Mouse (Mus musculus): ENCODE data around the gene Sema4a. TPM values are rescaled to one million over a fixed set of nuclear protein-coding genes. Genes with fewer than 3 reads are reported as not detected.

Sema4a gene
- polyA plus RNA-seq, 1 experiment from 2014 or later: 2.1 TPM

DNA sequence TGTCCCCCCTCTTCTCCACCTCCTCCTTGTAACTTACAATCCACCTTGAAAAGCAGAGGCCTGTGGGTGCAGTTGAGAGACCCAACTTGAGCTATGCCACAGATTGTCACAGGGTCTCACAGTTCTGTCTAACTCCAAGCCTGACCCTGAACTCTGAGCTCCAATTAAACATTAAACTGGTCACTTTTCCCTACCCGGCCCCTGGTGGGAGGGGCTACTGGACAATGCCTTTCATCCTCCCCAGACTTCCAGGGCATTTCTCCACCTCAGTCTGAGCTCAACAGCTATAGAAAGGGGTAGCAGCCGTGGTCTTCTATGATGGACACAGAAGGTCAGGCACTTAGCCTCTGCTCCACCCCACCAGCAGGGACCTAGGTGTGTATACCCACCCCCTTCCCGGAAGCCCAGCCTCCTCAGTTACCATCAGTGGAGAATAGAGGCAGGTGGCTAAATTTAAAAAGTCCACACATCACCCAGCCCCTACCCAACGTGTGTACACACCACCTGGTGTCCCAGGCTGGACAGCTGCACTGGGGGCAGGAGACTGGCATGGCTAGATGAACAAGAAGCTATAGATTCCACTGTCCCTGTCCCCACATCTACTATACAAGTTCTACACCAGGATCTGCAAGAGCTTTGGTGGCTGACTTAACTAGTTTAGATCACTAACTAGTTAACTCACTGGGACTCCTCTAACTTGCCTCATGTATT lies 39.8 kb upstream of the Sema4a start:
- H3K9ac ChIP-seq: 0 out of 2 replicates have a peak overlapping the region, but pooled peaks have one; percentile 9
- peaks cover 59% of the 10 kb centered on the region for H3K4me1 ChIP-seq (replicated peaks)
- no peak for ATAC-seq (replicated peaks; ENCODE audit: insufficient number of reproducible peaks, insufficient read depth, low FRiP score, low read depth)
- peak overlapping the region; percentile 70 for H3K4me3 ChIP-seq
- H3K4me2 ChIP-seq: peak overlapping the region; percentile 86
- H3K27ac ChIP-seq: peak overlapping the region; percentile 88; the same call in 1 of the 2 replicates
- no peaks in the 10 kb centered on the region for H3K9me3 ChIP-seq (replicated peaks)
- WGBS: 58% methylated on average over 4 of the region's 4 CpGs
- no peaks in the 10 kb centered on the region for H3K27me3 ChIP-seq
- H3K36me3 ChIP-seq: no peaks in the 10 kb centered on the region

DNA sequence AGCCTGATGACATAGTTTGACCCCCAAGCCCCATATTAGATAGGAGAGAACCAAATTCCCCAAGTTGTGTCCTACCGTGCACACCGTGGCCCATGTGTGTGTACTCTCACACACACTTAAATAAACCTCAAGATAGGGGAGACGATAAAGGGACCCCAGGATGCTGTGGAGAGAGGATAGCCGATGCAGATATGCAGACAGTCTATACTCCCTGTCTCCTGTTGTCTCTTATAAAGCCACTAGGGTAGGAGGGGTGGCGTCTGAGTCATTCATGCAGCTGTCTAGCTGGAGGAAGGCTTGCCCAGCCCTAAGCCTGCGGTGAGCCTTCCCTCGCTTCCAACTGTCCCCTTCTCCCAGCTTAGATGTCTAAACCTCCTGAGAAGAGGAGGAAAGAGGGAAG lies 39.1 kb upstream of the Sema4a start:
- no peak for ATAC-seq (replicated peaks; ENCODE audit: insufficient number of reproducible peaks, insufficient read depth, low FRiP score, low read depth)
- H3K4me3 ChIP-seq: no peak overlapping the region
- peak overlapping the region; percentile 86; the same call in 1 of the 2 replicates for H3K4me2 ChIP-seq
- 81% methylated on average over 7 of the region's 7 CpGs for WGBS
- H3K9ac ChIP-seq: no peak overlapping the region
- no peaks in the 10 kb centered on the region for H3K27me3 ChIP-seq
- peaks cover 66% of the 10 kb centered on the region for H3K4me1 ChIP-seq (replicated peaks)
- H3K36me3 ChIP-seq: no peaks in the 10 kb centered on the region
- H3K9me3 ChIP-seq (replicated peaks): no peaks in the 10 kb centered on the region
- H3K27ac ChIP-seq: no peak overlapping the region

- H3K4me1 ChIP-seq (replicated peaks): peaks cover 71% of the 10 kb centered on the region
- ATAC-seq (replicated peaks; ENCODE audit: insufficient number of reproducible peaks, insufficient read depth, low FRiP score, low read depth): no peak
- H3K27me3 ChIP-seq: no peaks in the 10 kb centered on the region
- no peak overlapping the region for H3K9ac ChIP-seq
- H3K36me3 ChIP-seq: no peaks in the 10 kb centered on the region
- no peaks in the 10 kb centered on the region for H3K9me3 ChIP-seq (replicated peaks)
- H3K27ac ChIP-seq: no peak overlapping the region
- H3K4me3 ChIP-seq: no peak overlapping the region
- no peak overlapping the region for H3K4me2 ChIP-seq
- 83% methylated on average over 4 of the region's 4 CpGs for WGBS
Measured at GRCm38 (mm10) chr3:88499580-88499979, 38.6 kb upstream of the Sema4a start.

DNA sequence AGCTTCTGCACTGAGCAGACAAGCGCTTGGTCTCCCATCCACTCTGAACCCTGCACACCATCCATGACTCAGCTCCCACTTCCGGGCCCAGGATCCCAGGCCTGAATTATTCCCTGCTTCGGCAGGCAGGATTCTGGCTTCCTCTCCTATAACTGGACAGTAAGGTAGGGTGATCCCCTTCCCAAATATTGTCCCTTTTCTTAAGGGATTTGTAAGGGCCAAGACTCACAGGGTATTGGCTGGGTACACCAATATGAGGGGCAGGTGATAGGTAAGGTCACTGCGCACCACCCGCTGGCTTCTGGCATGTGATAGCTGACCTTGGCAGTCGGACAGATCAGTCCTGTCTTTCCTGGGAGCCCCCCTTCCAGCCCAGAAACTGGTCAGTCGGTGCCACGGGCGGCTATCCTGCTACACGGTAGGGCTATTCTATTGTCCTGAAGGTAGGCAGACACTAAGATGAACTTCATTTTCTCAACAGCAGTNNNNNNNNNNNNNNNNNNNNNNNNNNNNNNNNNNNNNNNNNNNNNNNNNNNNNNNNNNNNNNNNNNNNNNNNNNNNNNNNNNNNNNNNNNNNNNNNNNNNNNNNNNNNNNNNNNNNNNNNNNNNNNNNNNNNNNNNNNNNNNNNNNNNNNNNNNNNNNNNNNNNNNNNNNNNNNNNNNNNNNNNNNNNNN lies 34.9 kb upstream of the Sema4a start:
- Histone ChIP-seq H3K4me1 (replicated peaks) (peaks cover 68% of the 10 kb centered on the region), H3K9me3 (replicated peaks) (no peaks in the 10 kb centered on the region), H3K27me3 (no peaks in the 10 kb centered on the region), H3K4me2 (no peak overlapping the region), H3K36me3 (no peaks in the 10 kb centered on the region), H3K27ac (peak overlapping the region; percentile 96), H3K4me3 (no peak overlapping the region), H3K9ac (no peak overlapping the region)
- ATAC-seq (replicated peaks; ENCODE audit: insufficient number of reproducible peaks, insufficient read depth, low FRiP score, low read depth): no peak
- WGBS: 67% methylated on average over 10 of the region's 10 CpGs

DNA sequence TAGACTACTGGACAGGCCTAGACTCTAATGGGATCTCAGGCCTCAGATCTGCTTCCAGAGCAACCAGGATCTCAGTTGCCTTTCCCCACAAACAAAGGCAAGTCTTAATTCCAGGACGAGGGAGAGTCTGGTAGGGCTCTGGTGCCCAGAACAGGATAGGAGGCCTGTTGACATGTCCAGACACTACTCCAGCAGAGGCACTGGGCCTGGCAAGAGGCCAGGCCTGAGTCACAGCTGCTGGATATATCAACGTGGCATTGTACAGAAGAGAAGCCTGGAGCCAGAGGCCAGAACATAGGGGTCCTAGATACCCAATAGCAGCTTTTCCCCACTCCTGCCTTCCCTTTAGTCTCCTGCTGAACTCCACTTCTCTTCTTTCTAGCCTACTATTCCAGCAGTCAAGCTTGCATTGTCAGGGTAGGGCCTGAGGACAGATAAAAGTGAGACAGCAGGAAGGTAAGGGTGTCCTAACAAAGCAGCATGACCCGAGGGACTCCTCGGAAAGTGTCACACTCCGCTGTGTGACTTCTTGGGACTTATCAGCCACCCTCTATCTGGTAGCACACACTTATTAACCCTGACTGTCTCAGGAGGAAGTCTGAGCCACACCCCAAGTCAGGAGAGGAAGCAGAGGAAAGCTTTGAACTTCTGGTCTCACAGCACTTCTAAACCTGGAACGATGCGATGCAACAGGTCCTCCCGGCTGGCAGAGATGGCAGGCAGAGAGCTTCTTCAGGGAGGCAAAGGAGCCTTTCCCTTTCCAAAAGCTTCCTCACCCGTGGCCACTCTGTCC lies 34.0 kb upstream of the Sema4a start:
- Histone ChIP-seq H3K9ac (0 out of 2 replicates have a peak overlapping the region, but pooled peaks have one; percentile 11), H3K36me3 (no peaks in the 10 kb centered on the region), H3K27ac (peak overlapping the region; percentile 96), H3K4me2 (peak overlapping the region; percentile 9), H3K27me3 (no peaks in the 10 kb centered on the region), H3K4me3 (no peak overlapping the region), H3K4me1 (replicated peaks) (peaks cover 68% of the 10 kb centered on the region), H3K9me3 (replicated peaks) (no peaks in the 10 kb centered on the region)
- WGBS: 30% methylated on average over 9 of the region's 9 CpGs
- peak; percentile 36 for ATAC-seq (replicated peaks; ENCODE audit: insufficient number of reproducible peaks, insufficient read depth, low FRiP score, low read depth)

- peaks cover 76% of the 10 kb centered on the region for H3K4me1 ChIP-seq (replicated peaks)
- H3K27me3 ChIP-seq: no peaks in the 10 kb centered on the region
- no peaks in the 10 kb centered on the region for H3K36me3 ChIP-seq
- WGBS: 65% methylated on average over 11 of the region's 11 CpGs
- H3K4me3 ChIP-seq: peak overlapping the region; percentile 53; the same call in 1 of the 2 replicates
- H3K9ac ChIP-seq: peak overlapping the region; percentile 6; the same call in 1 of the 2 replicates
- peak overlapping the region; percentile 88 for H3K4me2 ChIP-seq
- no peak for ATAC-seq (replicated peaks; ENCODE audit: insufficient number of reproducible peaks, insufficient read depth, low FRiP score, low read depth)
- H3K27ac ChIP-seq: peak overlapping the region; percentile 96
- no peaks in the 10 kb centered on the region for H3K9me3 ChIP-seq (replicated peaks)
Measured at GRCm38 (mm10) chr3:88493706-88494582, 33.0 kb upstream of the Sema4a start.

DNA sequence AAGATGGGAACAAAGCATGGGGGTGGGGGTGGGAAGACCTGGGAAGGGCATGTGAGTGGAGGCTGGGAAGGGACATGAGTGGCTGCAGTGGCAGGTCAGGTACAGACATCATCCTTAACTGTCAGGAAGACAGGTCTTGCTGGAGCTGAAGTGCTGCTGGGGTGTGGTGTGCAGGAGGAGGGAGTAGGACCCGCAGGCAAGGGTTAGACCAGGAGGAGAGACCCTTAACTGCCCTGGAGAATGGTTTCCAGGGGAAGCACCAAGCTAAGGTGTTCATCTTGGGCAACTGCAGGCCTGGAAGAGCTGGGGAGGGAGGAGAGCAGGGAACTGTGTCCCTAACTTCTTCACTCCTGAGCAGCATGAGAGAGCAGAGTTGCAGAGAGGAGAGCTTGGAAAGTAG lies 26.4 kb upstream of the Sema4a start:
- peaks cover 27% of the 10 kb centered on the region for H3K27me3 ChIP-seq
- 65% methylated on average over 1 of the region's 1 CpGs for WGBS
- no peak for ATAC-seq (replicated peaks; ENCODE audit: insufficient number of reproducible peaks, insufficient read depth, low FRiP score, low read depth)
- H3K9me3 ChIP-seq (replicated peaks): no peaks in the 10 kb centered on the region
- H3K36me3 ChIP-seq: peaks cover 41% of the 10 kb centered on the region
- H3K27ac ChIP-seq: no peak overlapping the region
- no peak overlapping the region for H3K4me3 ChIP-seq
- H3K9ac ChIP-seq: no peak overlapping the region
- H3K4me1 ChIP-seq (replicated peaks): peaks cover 44% of the 10 kb centered on the region
- no peak overlapping the region for H3K4me2 ChIP-seq

DNA sequence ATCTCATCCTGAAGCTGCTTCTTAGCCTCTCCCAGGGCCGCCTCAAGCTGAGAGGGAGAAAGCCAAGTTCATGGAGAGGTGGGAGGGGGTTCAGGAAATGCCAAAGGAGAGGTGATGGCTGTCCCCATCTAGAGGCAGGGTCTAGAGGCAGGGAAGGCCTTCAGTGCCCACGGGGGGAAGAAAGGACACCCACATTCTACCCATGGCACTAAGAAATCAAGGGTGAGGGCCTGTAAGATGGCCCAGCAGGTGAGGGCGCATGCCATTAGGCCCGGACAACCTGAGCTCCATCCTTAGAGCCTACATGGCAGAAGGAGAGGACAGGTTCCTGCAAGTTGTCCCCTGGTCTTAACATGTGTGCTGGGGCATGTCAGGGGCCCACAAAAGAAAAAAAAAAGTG lies 25.9 kb upstream of the Sema4a start:
- H3K9me3 ChIP-seq (replicated peaks): no peaks in the 10 kb centered on the region
- H3K27me3 ChIP-seq: peaks cover 30% of the 10 kb centered on the region
- H3K4me2 ChIP-seq: no peak overlapping the region
- H3K9ac ChIP-seq: no peak overlapping the region
- H3K4me3 ChIP-seq: no peak overlapping the region
- no peak for ATAC-seq (replicated peaks; ENCODE audit: insufficient number of reproducible peaks, insufficient read depth, low FRiP score, low read depth)
- 79% methylated on average over 4 of the region's 4 CpGs for WGBS
- peaks cover 46% of the 10 kb centered on the region for H3K4me1 ChIP-seq (replicated peaks)
- no peak overlapping the region for H3K27ac ChIP-seq
- H3K36me3 ChIP-seq: peaks cover 46% of the 10 kb centered on the region

DNA sequence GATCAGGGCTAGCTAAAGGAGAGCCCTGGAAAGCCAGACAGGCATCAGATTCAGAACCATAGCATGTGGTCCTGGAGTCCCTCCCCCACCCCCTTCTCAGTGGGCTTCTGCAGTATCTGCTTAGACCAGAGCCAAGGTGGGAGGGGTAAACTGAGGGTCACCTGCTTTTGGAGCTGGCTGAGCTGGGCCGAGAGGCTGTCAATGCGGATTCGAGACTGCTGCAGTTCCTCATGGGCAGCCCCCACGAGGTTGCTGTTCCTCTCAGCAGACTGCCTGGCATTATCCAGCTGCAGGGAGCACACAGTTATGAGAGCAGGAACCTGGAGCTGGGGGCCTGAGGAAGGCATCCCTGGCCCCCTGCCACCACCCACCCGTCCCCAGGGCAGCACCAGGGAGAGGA lies 25.1 kb upstream of the Sema4a start:
- no peaks in the 10 kb centered on the region for H3K9me3 ChIP-seq (replicated peaks)
- no peak overlapping the region; the same call in 1 of the 2 replicates for H3K9ac ChIP-seq
- peaks cover 44% of the 10 kb centered on the region for H3K4me1 ChIP-seq (replicated peaks)
- no peak overlapping the region for H3K4me3 ChIP-seq
- peaks cover 31% of the 10 kb centered on the region for H3K27me3 ChIP-seq
- no peak overlapping the region for H3K4me2 ChIP-seq
- WGBS: 77% methylated on average over 5 of the region's 5 CpGs
- peaks cover 47% of the 10 kb centered on the region for H3K36me3 ChIP-seq
- ATAC-seq (replicated peaks; ENCODE audit: insufficient number of reproducible peaks, insufficient read depth, low FRiP score, low read depth): no peak
- H3K27ac ChIP-seq: no peak overlapping the region

- WGBS: 51% methylated on average over 39 of the region's 39 CpGs
- H3K4me3 ChIP-seq: no peak overlapping the region
Measured at GRCm38 (mm10) chr3:88484597-88485316, 23.8 kb upstream of the Sema4a start.

More at GRCm38 (mm10) chr3:88484597-88485316, 23.8 kb upstream of the Sema4a start:
- Histone ChIP-seq H3K27me3 (peaks cover 31% of the 10 kb centered on the region), H3K4me1 (replicated peaks) (peaks cover 31% of the 10 kb centered on the region), H3K27ac (no peak overlapping the region), H3K9ac (no peak overlapping the region), H3K4me2 (peak overlapping the region; percentile 12; the same call in 1 of the 2 replicates), H3K9me3 (replicated peaks) (no peaks in the 10 kb centered on the region), H3K36me3 (peaks cover 47% of the 10 kb centered on the region)
- no peak for ATAC-seq (replicated peaks; ENCODE audit: insufficient number of reproducible peaks, insufficient read depth, low FRiP score, low read depth)
